Mouse (Mus musculus): ENCODE data around the gene Mybph. TPM values are rescaled to one million over a fixed set of nuclear protein-coding genes. Genes with fewer than 3 reads are reported as not detected.

Mybph gene
- polyA plus RNA-seq, 1 experiment from 2014 or later = 0.30 TPM

Other genes starting within 250 kb of the Mybph start
- 9.0 and 11.1 TPM in 2 replicates for gene Fmod, start 156.2 kb upstream of the Mybph start, polyA plus RNA-seq (2015; fragmentation: Nextera tagmentation; extraction: Ambion mirVana)
- 72.2 and 72.4 TPM in 2 replicates for gene Btg2, start 114.3 kb upstream of the Mybph start, polyA plus RNA-seq (2015; fragmentation: Nextera tagmentation; extraction: Ambion mirVana)
- 0.70 and 1.1 TPM in 2 replicates for gene Chit1, start 82.2 kb upstream of the Mybph start, polyA plus RNA-seq (2015; fragmentation: Nextera tagmentation; extraction: Ambion mirVana)
- gene Chil1, start 11.3 kb upstream of the Mybph start, polyA plus RNA-seq (2015; fragmentation: Nextera tagmentation; extraction: Ambion mirVana) = 2.6 and 2.9 TPM in 2 replicates
- gene Adora1, start 42.0 kb downstream of the Mybph start, polyA plus RNA-seq (2015; fragmentation: Nextera tagmentation; extraction: Ambion mirVana) = 11.8 and 13.8 TPM in 2 replicates
- gene Myog, start 96.5 kb downstream of the Mybph start, polyA plus RNA-seq (2015; fragmentation: Nextera tagmentation; extraction: Ambion mirVana) = 1.3 and 4.3 TPM in 2 replicates
- gene Ppfia4, start 139.5 kb downstream of the Mybph start, polyA plus RNA-seq (2015; fragmentation: Nextera tagmentation; extraction: Ambion mirVana) = 5.8 and 6.1 TPM in 2 replicates
- 85.8 and 90.6 TPM in 2 replicates for gene Tmem183a, start 168.5 kb downstream of the Mybph start, polyA plus RNA-seq (2015; fragmentation: Nextera tagmentation; extraction: Ambion mirVana)
- gene 4933406M09Rik, start 192.5 kb downstream of the Mybph start, polyA plus RNA-seq (2015; fragmentation: Nextera tagmentation; extraction: Ambion mirVana) = not detected in 2 replicates
- 38.5 and 40.1 TPM in 2 replicates for gene Cyb5r1, start 212.1 kb downstream of the Mybph start, polyA plus RNA-seq (2015; fragmentation: Nextera tagmentation; extraction: Ambion mirVana)
- gene Adipor1, start 221.9 kb downstream of the Mybph start, polyA plus RNA-seq (2015; fragmentation: Nextera tagmentation; extraction: Ambion mirVana) = 82.5 and 93.6 TPM in 2 replicates